Mouse (Mus musculus) heart, postnatal 0 days (tissue): ENCODE data around the gene Nudt6. TPM values are rescaled to one million over a fixed set of nuclear protein-coding genes. Genes with fewer than 3 reads are reported as not detected.

ENCODE experiments used
- ATAC-seq: fragments of 200-750 bp; cut with Nextera tagmentation; 2 replicates; pipeline ENCODE4 v1.8.0; 2017; ENCODE audit warnings: low read depth, moderate number of reproducible peaks, moderate library complexity; ENCODE audit not compliant: insufficient read depth
- DNase-seq: peaks from one replicate; pipeline ENCODE4 v3.0.0-alpha.2; 2016; ENCODE audit warnings: low spot score
- H3K27ac ChIP-seq: fragments of 300-500 bp; sonication (generic); 2 replicates; pipeline ENCODE4 v1.5.1; 2014; ENCODE audit warnings: low read depth, mild to moderate bottlenecking
- H3K27me3 ChIP-seq: fragments of 300-500 bp; sonication (generic); 2 replicates; pipeline ENCODE4 v1.6.1; 2014; ENCODE audit warnings: low read length, mixed read lengths; ENCODE audit not compliant: control insufficient read depth, insufficient read depth
- H3K36me3 ChIP-seq: fragments of 300-500 bp; sonication (generic); replicated peaks from 2 replicates; pipeline ENCODE4 v1.6.1; 2014; ENCODE audit warnings: low read length, mixed read lengths; ENCODE audit not compliant: control insufficient read depth, insufficient read depth
- H3K4me1 ChIP-seq: fragments of 300-500 bp; sonication (generic); 2 replicates; pipeline ENCODE4 v1.6.1; 2014; ENCODE audit warnings: antibody characterized with exemption; ENCODE audit not compliant: control insufficient read depth, insufficient read depth
- H3K4me2 ChIP-seq: fragments of 300-500 bp; sonication (generic); 2 replicates; pipeline ENCODE4 v1.6.1; 2014; ENCODE audit warnings: low read depth, mild to moderate bottlenecking, low read length, moderate library complexity
- H3K4me3 ChIP-seq: fragments of 300-500 bp; sonication (generic); 2 replicates; pipeline ENCODE4 v1.5.1; 2014; ENCODE audit warnings: low read depth, low read length
- H3K9ac ChIP-seq: fragments of 300-500 bp; sonication (generic); replicated peaks from 2 replicates; pipeline ENCODE4 v1.6.1; 2014; ENCODE audit warnings: low read depth, low read length, mixed read lengths
- H3K9me3 ChIP-seq: fragments of 300-500 bp; sonication (generic); replicated peaks from 2 replicates; pipeline ENCODE4 v1.6.1; 2016; ENCODE audit warnings: low read length; ENCODE audit not compliant: control insufficient read depth
- CTCF ChIP-seq: IDR thresholded peaks from 2 replicates; pipeline ENCODE4 v1.5.1; 2016; ENCODE audit warnings: antibody characterized with exemption, control low read depth, low read depth
- EP300 ChIP-seq: IDR thresholded peaks from 2 replicates; pipeline ENCODE4 v1.6.1; 2016; ENCODE audit warnings: antibody characterized with exemption, low read depth
- WGBS: fragments of 180-500 bp; shearing (Covaris S2); extraction: QIAGEN DNeasy Blood & Tissue Kit; methylation state at CpG from one replicate; pipeline ENCODE4 v1.1.7; 2014; 5-methylcytosine and 5-hydroxymethylcytosine counted together
- polyA plus RNA-seq: library from polyadenylated mRNA; unstranded; fragments of >200 nt; fragmentation: Nextera tagmentation; extraction: Ambion mirVana; gene quantifications from 2 replicates; pipeline ENCODE4 v1.2.1, GENCODE M21; 2015
- total RNA-seq: library from RNA; depleted of rRNA; stranded (reverse); fragments of >200 nt; gene quantifications from 2 replicates; pipeline ENCODE4 v1.2.3, GENCODE M21; 2014; ENCODE audit warnings: low replicate concordance; rRNA removed

Nudt6 gene
- total and polyA plus RNA-seq, 2 experiments from 2014 or later, result 9.8 to 23.6 TPM

DNA sequence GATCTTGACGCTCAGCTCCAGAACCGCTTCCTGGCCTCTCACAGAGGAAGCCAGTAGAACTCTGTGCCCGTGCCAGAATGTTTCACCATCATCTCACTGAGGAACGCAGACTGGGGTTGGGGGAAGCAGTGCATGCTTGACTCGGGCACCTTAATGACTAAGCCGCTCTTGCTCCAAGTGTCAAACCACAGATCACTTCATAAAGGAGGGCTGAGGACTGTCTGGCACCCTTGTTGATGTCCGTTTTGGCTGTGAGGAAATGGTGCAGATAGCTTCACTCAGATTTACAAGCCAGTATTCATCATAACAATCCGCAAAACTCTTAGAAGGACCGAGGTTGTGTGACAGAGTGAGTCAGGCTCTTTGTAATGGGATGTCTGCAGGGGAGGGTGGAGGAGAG lies 59.3 kb downstream of the Nudt6 start:
- Histone ChIP-seq H3K9me3 (no peaks in the 10 kb centered on the region), H3K27me3 (no peaks in the 10 kb centered on the region), H3K4me1 (no peaks in the 10 kb centered on the region), H3K4me2 (no peak overlapping the region), H3K9ac (no peak overlapping the region), H3K27ac (no peak overlapping the region), H3K36me3 (no peaks in the 10 kb centered on the region), H3K4me3 (no peak overlapping the region)
- ATAC-seq, result no peak
- DNase-seq, result no peak
- WGBS, result 59% methylated on average over 9 of the region's 9 CpGs
- no peak for TF ChIP-seq CTCF
- TF ChIP-seq EP300, result no peak

Other genes with a start within 250 kb of the Nudt6 start
- not detected in 2 replicates for gene Il21, start 187.6 kb downstream of the Nudt6 start, total RNA-seq
- gene Il21, start 187.6 kb downstream of the Nudt6 start, polyA plus RNA-seq, result not detected in 2 replicates
- gene Bbs12, start 107.7 kb downstream of the Nudt6 start, total RNA-seq, result 0.73 and 4.9 TPM in 2 replicates
- gene Bbs12, start 107.7 kb downstream of the Nudt6 start, polyA plus RNA-seq, result 3.1 TPM in 2 replicates
- 0.04 TPM in 1 of 2 replicates, not detected in the other for gene Cetn4, start 107.5 kb downstream of the Nudt6 start, total RNA-seq
- gene Cetn4, start 107.5 kb downstream of the Nudt6 start, polyA plus RNA-seq, result 1.2 and 1.5 TPM in 2 replicates
- gene Fgf2, start 71.9 kb downstream of the Nudt6 start, total RNA-seq, result 2.2 and 3.4 TPM in 2 replicates
- 0.86 and 1.1 TPM in 2 replicates for gene Fgf2, start 71.9 kb downstream of the Nudt6 start, polyA plus RNA-seq
- gene Spata5, start 315 bp downstream of the Nudt6 start, total RNA-seq, result 11.1 and 17.0 TPM in 2 replicates
- gene Spata5, start 315 bp downstream of the Nudt6 start, polyA plus RNA-seq, result 13.8 and 18.7 TPM in 2 replicates
- gene Spry1, start 219.7 kb upstream of the Nudt6 start, total RNA-seq, result 39.2 and 39.6 TPM in 2 replicates
- 4.8 and 5.4 TPM in 2 replicates for gene Spry1, start 219.7 kb upstream of the Nudt6 start, polyA plus RNA-seq